Mouse (Mus musculus): ENCODE measurements around the gene Ryr2. TPM values are rescaled to one million over a fixed set of nuclear protein-coding genes. Genes with fewer than 3 reads are reported as not detected.

The Ryr2 gene
- polyA plus RNA-seq, 1 experiment from 2014 or later, result 4.4 TPM

- 0 out of 2 replicates have a peak, but pooled peaks have one; percentile 60 for ATAC-seq (replicated peaks)
- Histone ChIP-seq H3K9ac (no peak overlapping the region), H3K27me3 (replicated peaks) (no peaks in the 10 kb centered on the region), H3K4me2 (no peak overlapping the region), H3K36me3 (replicated peaks) (no peaks in the 10 kb centered on the region), H3K9me3 (no peaks in the 10 kb centered on the region), H3K4me3 (no peak overlapping the region), H3K4me1 (no peaks in the 10 kb centered on the region), H3K27ac (no peak overlapping the region)
- WGBS, result 84% methylated on average over 3 of the region's 3 CpGs
These were observed 343.6 kb downstream of the Ryr2 start for GRCm38 (mm10) chr13:11763104-11763503.

GRCm38 (mm10) chr13:11757894-11758293 lies 348.9 kb downstream of the Ryr2 start:
- H3K9ac ChIP-seq, result no peak overlapping the region
- H3K36me3 ChIP-seq (replicated peaks), result no peaks in the 10 kb centered on the region
- no peaks in the 10 kb centered on the region for H3K4me1 ChIP-seq
- no peak overlapping the region for H3K27ac ChIP-seq
- H3K4me3 ChIP-seq, result no peak overlapping the region
- no peaks in the 10 kb centered on the region for H3K9me3 ChIP-seq
- ATAC-seq (replicated peaks), result no peak
- no peaks in the 10 kb centered on the region for H3K27me3 ChIP-seq (replicated peaks)
- 33% methylated on average over 7 of the region's 7 CpGs for WGBS
- H3K4me2 ChIP-seq, result no peak overlapping the region

- no peak for ATAC-seq (replicated peaks)
- H3K4me2 ChIP-seq, result no peak overlapping the region
These were observed 361.3 kb downstream of the Ryr2 start for GRCm38 (mm10) chr13:11745479-11745878.

GRCm38 (mm10) chr13:11738211-11738610 lies 368.5 kb downstream of the Ryr2 start:
- H3K27me3 ChIP-seq (replicated peaks), result no peaks in the 10 kb centered on the region
- WGBS, result 92% methylated on average over 12 of the region's 12 CpGs
- H3K36me3 ChIP-seq (replicated peaks), result no peaks in the 10 kb centered on the region
- no peak overlapping the region for H3K27ac ChIP-seq
- no peak overlapping the region for H3K9ac ChIP-seq
- ATAC-seq (replicated peaks), result no peak
- H3K4me1 ChIP-seq, result no peaks in the 10 kb centered on the region
- H3K4me3 ChIP-seq, result no peak overlapping the region
- H3K9me3 ChIP-seq, result no peaks in the 10 kb centered on the region
- no peak overlapping the region for H3K4me2 ChIP-seq

More at GRCm38 (mm10) chr13:11745479-11745878, 361.3 kb downstream of the Ryr2 start:
- Histone ChIP-seq H3K9ac (no peak overlapping the region), H3K9me3 (no peaks in the 10 kb centered on the region), H3K27me3 (replicated peaks) (no peaks in the 10 kb centered on the region), H3K36me3 (replicated peaks) (no peaks in the 10 kb centered on the region), H3K4me3 (no peak overlapping the region), H3K4me1 (no peaks in the 10 kb centered on the region), H3K27ac (no peak overlapping the region)
- 86% methylated on average over 9 of the region's 9 CpGs for WGBS

GRCm38 (mm10) chr13:11716216-11716615 lies 390.5 kb downstream of the Ryr2 start:
- no peak overlapping the region for H3K9ac ChIP-seq
- no peaks in the 10 kb centered on the region for H3K4me1 ChIP-seq
- H3K36me3 ChIP-seq (replicated peaks), result no peaks in the 10 kb centered on the region
- no peak overlapping the region for H3K4me2 ChIP-seq
- ATAC-seq (replicated peaks), result no peak
- no peaks in the 10 kb centered on the region for H3K27me3 ChIP-seq (replicated peaks)
- H3K4me3 ChIP-seq, result no peak overlapping the region
- WGBS, result 95% methylated on average over 4 of the region's 4 CpGs
- H3K27ac ChIP-seq, result no peak overlapping the region
- H3K9me3 ChIP-seq, result no peaks in the 10 kb centered on the region

GRCm38 (mm10) chr13:11709708-11710471 lies 396.9 kb downstream of the Ryr2 start:
- H3K4me1 ChIP-seq, result no peaks in the 10 kb centered on the region
- WGBS, result 85% methylated on average over 7 of the region's 7 CpGs
- H3K9me3 ChIP-seq, result no peaks in the 10 kb centered on the region
- no peak overlapping the region for H3K4me2 ChIP-seq
- H3K36me3 ChIP-seq (replicated peaks), result 0 out of 2 replicates have a peak, but pooled peaks cover 2% of the 10 kb centered on the region
- no peaks in the 10 kb centered on the region for H3K27me3 ChIP-seq (replicated peaks)
- no peak for ATAC-seq (replicated peaks)
- no peak overlapping the region for H3K27ac ChIP-seq
- H3K9ac ChIP-seq, result no peak overlapping the region
- H3K4me3 ChIP-seq, result no peak overlapping the region

- H3K9me3 ChIP-seq, result no peaks in the 10 kb centered on the region
- no peak overlapping the region for H3K4me2 ChIP-seq
- no peaks in the 10 kb centered on the region for H3K27me3 ChIP-seq (replicated peaks)
- H3K4me3 ChIP-seq, result no peak overlapping the region
- H3K9ac ChIP-seq, result no peak overlapping the region
- 97% methylated on average over 3 of the region's 3 CpGs for WGBS
- H3K4me1 ChIP-seq, result no peaks in the 10 kb centered on the region
- no peaks in the 10 kb centered on the region for H3K36me3 ChIP-seq (replicated peaks)
- no peak for ATAC-seq (replicated peaks)
- no peak overlapping the region for H3K27ac ChIP-seq
These were observed 405.0 kb downstream of the Ryr2 start for GRCm38 (mm10) chr13:11701721-11702120.

- Histone ChIP-seq H3K4me3 (no peak overlapping the region), H3K27me3 (replicated peaks) (no peaks in the 10 kb centered on the region), H3K27ac (no peak overlapping the region), H3K4me1 (no peaks in the 10 kb centered on the region), H3K9ac (no peak overlapping the region), H3K4me2 (no peak overlapping the region), H3K36me3 (replicated peaks) (no peaks in the 10 kb centered on the region; the same call in 1 of the 2 replicates), H3K9me3 (no peaks in the 10 kb centered on the region)
- 85% methylated on average over 1 of the region's 1 CpGs for WGBS
- no peak for ATAC-seq (replicated peaks)
These were observed 410.2 kb downstream of the Ryr2 start for GRCm38 (mm10) chr13:11696496-11696895.

GRCm38 (mm10) chr13:11681802-11682201 lies 424.9 kb downstream of the Ryr2 start:
- Histone ChIP-seq H3K4me3 (no peak overlapping the region), H3K4me2 (no peak overlapping the region), H3K4me1 (no peaks in the 10 kb centered on the region), H3K27me3 (replicated peaks) (no peaks in the 10 kb centered on the region), H3K27ac (no peak overlapping the region), H3K9ac (no peak overlapping the region), H3K9me3 (no peaks in the 10 kb centered on the region), H3K36me3 (replicated peaks) (no peaks in the 10 kb centered on the region)
- ATAC-seq (replicated peaks), result no peak
- WGBS, result 90% methylated on average over 4 of the region's 4 CpGs

GRCm38 (mm10) chr13:11662815-11663214 lies 443.9 kb downstream of the Ryr2 start:
- Histone ChIP-seq H3K9me3 (no peaks in the 10 kb centered on the region), H3K9ac (no peak overlapping the region), H3K36me3 (replicated peaks) (no peaks in the 10 kb centered on the region), H3K4me1 (no peaks in the 10 kb centered on the region), H3K4me3 (no peak overlapping the region), H3K27me3 (replicated peaks) (no peaks in the 10 kb centered on the region), H3K4me2 (no peak overlapping the region), H3K27ac (no peak overlapping the region)
- no peak for ATAC-seq (replicated peaks)

GRCm38 (mm10) chr13:11644846-11645245 lies 461.9 kb downstream of the Ryr2 start:
- Histone ChIP-seq H3K9ac (no peak overlapping the region), H3K4me2 (no peak overlapping the region), H3K36me3 (replicated peaks) (no peaks in the 10 kb centered on the region), H3K4me3 (no peak overlapping the region), H3K27me3 (replicated peaks) (no peaks in the 10 kb centered on the region), H3K4me1 (no peaks in the 10 kb centered on the region), H3K9me3 (no peaks in the 10 kb centered on the region), H3K27ac (no peak overlapping the region)
- WGBS, result 92% methylated on average over 1 of the region's 1 CpGs
- no peak for ATAC-seq (replicated peaks)

GRCm38 (mm10) chr13:11636383-11636782 lies 470.4 kb downstream of the Ryr2 start:
- Histone ChIP-seq H3K9ac (no peak overlapping the region), H3K4me3 (no peak overlapping the region), H3K4me1 (no peaks in the 10 kb centered on the region), H3K4me2 (no peak overlapping the region), H3K9me3 (no peaks in the 10 kb centered on the region), H3K27ac (no peak overlapping the region), H3K36me3 (replicated peaks) (no peaks in the 10 kb centered on the region), H3K27me3 (replicated peaks) (no peaks in the 10 kb centered on the region)
- ATAC-seq (replicated peaks), result no peak
- WGBS, result 87% methylated on average over 5 of the region's 5 CpGs

- no peak for ATAC-seq (replicated peaks)
- H3K9ac ChIP-seq, result no peak overlapping the region
- H3K9me3 ChIP-seq, result no peaks in the 10 kb centered on the region
- no peaks in the 10 kb centered on the region for H3K27me3 ChIP-seq (replicated peaks)
- no peak overlapping the region for H3K27ac ChIP-seq
- 77% methylated on average over 7 of the region's 7 CpGs for WGBS
- H3K4me1 ChIP-seq, result no peaks in the 10 kb centered on the region
- no peak overlapping the region for H3K4me2 ChIP-seq
- H3K36me3 ChIP-seq (replicated peaks), result no peaks in the 10 kb centered on the region
- H3K4me3 ChIP-seq, result no peak overlapping the region
These were observed 482.2 kb downstream of the Ryr2 start for GRCm38 (mm10) chr13:11624513-11624912.
